Mouse (Mus musculus): ENCODE results near the gene Ypel2. TPM values are rescaled to one million over a fixed set of nuclear protein-coding genes. Genes with fewer than 3 reads are reported as not detected.

Ypel2 gene
- total RNA-seq, 2 experiments from 2014 or later, result 12.5 to 13.0 TPM

- DNase-seq (ENCODE audit: low spot score in 2 of 2), result no peak
These were observed 31.1 kb downstream of the Ypel2 start for GRCm38 (mm10) chr11:86962362-86962761.

DNA sequence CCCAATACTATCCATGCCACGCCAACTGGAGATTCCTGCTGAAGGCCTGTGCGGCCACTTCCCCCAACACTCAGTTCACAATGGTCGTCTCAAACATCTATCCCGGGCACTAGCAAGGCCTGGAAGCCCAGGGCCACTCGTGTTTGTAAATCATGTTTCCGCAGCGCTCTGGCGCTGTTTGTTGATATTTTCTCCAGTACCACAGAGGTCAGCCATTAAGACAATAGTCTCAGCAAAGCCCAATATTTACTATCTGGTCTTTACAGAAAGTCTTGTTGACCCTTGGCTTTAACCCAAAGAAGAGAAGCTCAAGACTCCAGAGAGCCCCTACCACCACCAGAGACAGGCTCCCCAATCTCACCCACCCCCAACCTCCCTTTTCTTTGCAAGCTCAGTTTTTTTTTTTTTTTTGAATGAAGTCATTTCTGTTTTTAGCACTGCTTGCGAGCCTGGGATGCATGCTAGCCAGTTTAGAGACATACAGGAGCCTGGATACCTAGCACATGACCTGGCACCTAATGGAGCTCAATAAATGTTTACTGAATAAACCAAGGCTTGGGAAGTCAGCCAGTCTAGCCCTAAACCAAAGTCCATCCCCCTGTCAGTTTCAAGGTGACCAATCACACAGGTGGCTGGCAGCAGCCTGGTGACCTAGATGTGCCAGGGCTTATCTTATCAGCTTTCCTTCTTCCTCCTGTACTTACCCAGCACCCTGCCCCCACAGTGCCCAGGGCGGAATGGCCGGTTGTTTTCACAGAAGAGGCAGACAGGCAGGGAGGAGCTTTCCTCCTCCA, 31.8 kb downstream of the Ypel2 start:
- no peak for DNase-seq (ENCODE audit: low spot score in 2 of 2)

DNA sequence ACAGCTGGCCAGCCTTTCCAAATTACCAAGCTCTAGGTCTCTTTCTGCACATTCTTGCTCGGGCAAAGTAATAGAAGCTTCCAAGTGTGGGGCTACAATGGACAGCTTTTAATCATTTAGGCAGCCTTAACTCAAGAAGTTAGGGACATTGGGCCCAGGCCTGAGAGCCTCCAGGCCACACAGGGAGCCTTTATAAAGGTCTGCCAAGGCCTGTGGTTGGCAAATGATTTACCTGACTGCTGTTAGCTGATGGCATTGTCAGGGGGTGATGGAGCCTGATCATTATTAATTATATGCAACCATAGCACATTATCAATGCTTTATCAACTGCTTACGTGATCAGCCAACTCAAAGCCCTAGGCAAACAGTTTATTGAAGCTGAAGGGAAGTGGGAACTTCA, 33.2 kb downstream of the Ypel2 start:
- no peak for DNase-seq (ENCODE audit: low spot score in 2 of 2)

DNA sequence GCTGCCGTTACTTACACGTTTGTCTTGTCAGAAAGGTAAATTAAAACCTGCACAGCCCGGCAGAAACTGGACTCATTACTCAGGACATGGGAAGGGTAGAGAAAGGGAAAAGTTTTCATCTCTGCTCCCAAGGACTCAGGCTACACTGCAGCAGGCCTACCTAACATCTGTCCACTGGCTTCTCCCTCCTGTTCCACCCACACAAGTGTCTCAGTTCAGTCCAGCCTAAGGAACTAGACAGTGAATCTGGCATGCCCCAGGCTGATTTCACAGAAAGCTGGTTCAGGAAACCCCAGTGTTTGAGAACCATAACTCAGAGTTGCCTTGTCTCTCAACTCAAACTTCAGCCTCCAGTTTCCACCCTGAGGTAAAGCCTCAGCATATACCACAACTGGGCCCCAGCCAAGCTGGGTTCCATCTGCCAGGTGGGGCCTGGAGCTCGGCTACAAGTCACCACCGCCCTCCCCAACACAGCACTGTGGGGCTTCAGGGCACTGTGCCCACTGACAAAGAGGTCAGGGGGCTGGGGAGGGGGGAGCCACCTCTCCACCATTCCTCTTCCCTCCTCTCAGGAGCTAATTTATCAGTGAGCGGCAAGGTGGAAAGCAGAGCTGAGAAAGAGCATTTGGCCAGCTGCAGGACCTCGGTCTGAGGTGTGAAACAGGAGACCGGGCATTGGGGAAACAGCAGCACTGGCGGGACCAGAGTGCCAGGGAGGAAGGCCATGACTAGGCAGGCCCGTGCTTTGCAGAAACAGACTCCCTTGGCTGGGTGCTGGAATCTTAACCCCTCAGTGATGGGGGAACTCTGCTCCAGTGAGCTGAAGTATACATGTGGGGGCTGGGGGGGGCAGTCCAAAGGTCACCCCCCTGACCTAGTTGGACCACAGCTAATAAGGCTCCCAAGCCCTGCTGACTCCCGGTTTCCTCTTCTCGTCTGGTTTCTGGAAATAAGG, 34.5 kb downstream of the Ypel2 start:
- DNase-seq (ENCODE audit: low spot score in 2 of 2), result no peak

- DNase-seq (ENCODE audit: low spot score in 2 of 2), result no peak
These were observed 35.3 kb downstream of the Ypel2 start for GRCm38 (mm10) chr11:86958182-86958581.

DNA sequence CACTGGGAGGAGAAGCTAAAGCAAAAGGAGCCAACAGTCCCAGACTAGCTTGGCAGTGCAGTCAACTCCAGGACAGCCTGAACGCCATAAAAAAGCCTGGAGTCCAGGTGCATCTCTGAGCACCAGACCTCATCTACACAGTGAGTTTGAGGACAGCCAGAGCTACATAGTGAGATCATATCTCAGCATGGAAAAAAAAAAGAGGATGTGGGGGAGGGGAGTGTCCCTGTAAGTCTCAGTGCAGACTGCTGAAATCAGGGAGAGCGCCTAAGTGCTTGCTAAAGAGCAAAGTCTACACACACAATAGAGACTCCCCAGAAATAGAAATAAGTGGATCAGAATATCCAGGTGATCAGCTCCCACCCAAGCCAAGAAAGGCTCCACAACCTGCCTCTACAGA, 37.1 kb downstream of the Ypel2 start:
- DNase-seq (ENCODE audit: low spot score in 2 of 2), result no peak

DNA sequence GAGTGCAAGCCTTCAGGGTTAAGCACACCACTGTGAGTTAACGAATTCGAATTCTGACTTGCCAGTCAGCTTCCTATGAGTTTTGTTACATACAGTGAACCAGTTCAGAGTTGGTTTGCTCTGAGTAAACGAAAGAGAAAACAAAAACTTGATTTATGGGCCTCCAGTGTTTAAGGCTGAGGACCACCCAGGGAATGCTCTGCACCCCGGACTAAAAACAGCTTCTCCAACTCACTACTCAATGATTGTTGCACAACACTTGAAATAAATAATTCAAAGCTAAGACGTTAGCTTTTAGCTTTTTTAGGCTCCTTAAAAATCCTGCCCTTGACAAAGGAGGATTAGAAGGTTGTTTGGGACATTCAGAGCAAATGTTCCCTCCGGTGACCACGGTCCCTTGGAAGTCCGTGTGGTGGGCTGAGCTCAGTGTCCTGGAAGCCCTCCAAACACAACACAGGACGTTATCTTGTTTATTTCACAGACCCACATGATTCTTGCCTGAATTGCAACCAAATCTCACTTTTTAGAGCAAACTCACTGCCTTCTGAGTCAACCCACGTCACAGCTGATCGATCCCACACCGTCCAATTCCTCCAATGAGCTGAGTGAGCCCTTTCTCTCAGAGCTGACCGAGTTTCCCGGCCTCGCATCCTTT, 38.8 kb downstream of the Ypel2 start:
- DNase-seq (ENCODE audit: low spot score in 2 of 2), result no peak

- DNase-seq (ENCODE audit: low spot score in 2 of 2), result no peak
These were observed 40.4 kb downstream of the Ypel2 start for GRCm38 (mm10) chr11:86953096-86953495.

DNA sequence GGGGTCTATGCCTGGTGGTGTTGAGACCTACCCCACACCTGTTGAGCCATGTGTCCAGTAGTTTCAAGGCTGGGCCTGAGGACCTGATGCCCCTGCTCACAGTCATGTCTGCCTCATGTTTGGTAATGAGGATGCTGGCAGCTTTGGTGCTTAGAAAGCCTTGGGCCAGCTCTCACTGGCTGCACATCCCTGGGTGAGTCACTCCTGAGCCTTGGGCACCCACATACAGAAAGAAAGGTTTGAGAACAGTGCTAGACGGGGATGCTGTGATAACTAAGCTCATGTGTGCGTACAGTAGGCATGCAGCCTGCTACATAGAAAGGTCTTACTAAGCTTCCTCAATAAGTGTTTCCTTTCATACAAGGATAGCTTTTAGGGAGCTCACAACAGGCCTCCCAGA, 40.8 kb downstream of the Ypel2 start:
- DNase-seq (ENCODE audit: low spot score in 2 of 2), result no peak

GRCm38 (mm10) chr11:86951672-86952071, 41.8 kb downstream of the Ypel2 start:
- DNase-seq (ENCODE audit: low spot score in 2 of 2), result no peak

GRCm38 (mm10) chr11:86950491-86950890, 43.0 kb downstream of the Ypel2 start:
- DNase-seq (ENCODE audit: low spot score in 2 of 2), result peak in 1 of 2 experiments; percentile 36

DNA sequence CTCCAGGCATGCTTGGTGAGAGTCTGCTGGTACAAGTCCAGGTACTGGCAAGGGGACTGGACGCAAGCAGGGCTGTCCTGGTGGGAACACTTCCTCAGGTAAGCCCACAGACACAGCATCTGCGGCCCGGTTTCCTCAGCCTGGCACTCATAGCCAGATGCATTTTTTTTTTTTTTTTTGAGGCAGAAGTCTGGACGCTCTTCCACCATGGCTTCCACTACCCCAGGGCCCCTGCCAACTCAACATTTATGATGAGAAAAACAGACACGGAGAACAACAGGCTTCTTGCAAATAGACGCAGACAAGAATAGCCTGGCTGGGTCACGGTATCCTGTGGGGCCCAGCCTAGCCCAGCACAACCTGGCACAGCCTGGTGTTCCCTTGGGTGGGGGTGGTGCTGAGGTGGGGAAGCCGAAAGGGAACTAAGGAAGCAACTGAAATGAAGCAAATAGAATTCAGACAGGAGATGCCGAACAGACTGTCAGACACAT, 43.5 kb downstream of the Ypel2 start:
- DNase-seq (ENCODE audit: low spot score in 2 of 2), result peak in 1 of 2 experiments; percentile 42

DNA sequence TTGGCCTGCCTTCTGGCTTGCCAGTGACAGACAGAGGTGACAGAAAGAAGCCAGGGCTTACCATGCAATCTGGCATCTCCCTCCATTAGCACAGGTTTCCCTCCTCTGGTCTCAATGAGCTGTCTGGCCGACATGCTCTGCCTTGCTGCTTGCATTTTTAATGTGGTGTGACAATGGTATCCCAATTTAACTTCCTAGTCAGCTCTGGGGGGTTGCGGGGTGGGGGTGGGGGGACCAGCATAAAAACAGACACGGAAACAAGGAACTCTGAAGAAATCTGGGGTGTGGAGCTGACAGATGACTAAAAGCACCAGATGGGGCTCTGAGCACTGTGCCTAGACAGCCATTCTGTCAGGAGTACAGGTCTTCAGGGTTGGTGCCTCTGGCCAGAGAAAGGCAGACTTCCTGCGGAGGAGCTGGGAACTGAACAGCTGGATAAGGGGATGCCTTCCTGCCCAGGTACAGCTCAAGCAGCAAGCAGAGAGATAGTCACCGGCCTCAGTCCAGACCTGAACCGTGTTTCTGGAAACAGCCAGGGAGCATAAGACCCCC, 46.8 kb downstream of the Ypel2 start:
- DNase-seq (ENCODE audit: low spot score in 2 of 2), result no peak

- no peak for DNase-seq (ENCODE audit: low spot score in 2 of 2)
These were observed 47.6 kb downstream of the Ypel2 start for GRCm38 (mm10) chr11:86945933-86946332.

- DNase-seq (ENCODE audit: low spot score in 2 of 2), result no peak
These were observed 48.4 kb downstream of the Ypel2 start for GRCm38 (mm10) chr11:86945058-86945457.

- no peak for DNase-seq (ENCODE audit: low spot score in 2 of 2)
These were observed 49.0 kb downstream of the Ypel2 start for GRCm38 (mm10) chr11:86944539-86944938.

DNA sequence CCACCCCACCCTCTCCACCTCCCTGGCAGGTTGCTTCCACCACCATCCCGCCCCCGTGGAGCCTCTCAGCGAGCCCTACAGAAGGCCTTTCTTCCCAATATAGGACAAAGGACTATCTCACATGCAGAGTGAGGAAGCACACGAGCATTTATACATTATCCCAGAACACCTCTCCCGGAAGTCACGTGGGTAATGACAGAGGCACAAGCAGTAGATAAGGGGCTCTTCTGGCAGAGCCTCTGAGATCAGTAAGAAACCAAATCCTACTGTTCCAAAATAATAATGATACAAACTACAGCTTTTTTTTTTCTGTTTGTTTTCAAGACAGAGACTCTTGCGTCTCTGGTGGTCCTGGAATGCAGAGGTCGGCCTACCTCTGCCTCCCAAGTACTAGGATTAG, 51.6 kb downstream of the Ypel2 start:
- DNase-seq (ENCODE audit: low spot score in 2 of 2), result no peak

DNA sequence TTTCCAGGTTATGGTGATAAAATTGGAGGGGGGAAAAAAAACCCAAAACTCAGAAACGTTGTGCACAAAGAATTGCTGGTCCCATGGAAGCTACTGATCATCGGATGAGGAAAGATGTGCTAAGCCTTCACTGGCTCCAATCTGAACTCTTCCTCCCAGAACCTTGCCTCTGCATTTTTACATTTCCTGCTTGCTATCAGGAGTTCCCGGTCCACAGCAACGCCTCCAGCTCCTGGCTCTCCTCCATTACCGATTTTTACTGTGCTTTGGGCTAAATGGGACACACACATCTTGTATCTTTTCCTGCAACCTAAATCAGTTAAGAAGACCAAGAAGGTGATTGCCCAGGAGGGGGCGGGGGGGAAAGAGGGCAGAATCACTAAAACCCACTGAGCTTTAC, 54.0 kb downstream of the Ypel2 start:
- DNase-seq (ENCODE audit: low spot score in 2 of 2), result no peak

DNA sequence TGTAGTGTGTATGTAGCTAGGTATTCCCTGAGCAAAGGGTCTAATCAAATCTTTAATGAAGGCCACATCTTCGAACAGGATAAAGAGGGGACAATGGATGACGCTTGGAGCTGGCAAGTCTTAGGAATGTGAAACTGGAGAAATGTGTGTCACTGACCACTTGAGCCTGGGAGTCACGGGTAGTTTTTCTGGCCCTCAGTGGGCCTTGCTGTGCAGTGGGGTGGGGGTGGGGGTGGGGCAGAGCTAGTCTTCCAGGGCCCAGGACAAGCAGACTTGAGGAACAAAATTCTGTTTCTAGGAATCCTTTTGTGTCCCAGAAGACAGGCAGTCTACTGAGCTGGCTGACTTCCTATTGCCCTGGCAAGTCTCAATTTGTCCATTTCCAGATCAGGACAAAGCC, 55.0 kb downstream of the Ypel2 start:
- DNase-seq (ENCODE audit: low spot score in 2 of 2), result no peak

- no peak for DNase-seq (ENCODE audit: low spot score in 2 of 2)
These were observed 55.4 kb downstream of the Ypel2 start for GRCm38 (mm10) chr11:86938108-86938507.

DNA sequence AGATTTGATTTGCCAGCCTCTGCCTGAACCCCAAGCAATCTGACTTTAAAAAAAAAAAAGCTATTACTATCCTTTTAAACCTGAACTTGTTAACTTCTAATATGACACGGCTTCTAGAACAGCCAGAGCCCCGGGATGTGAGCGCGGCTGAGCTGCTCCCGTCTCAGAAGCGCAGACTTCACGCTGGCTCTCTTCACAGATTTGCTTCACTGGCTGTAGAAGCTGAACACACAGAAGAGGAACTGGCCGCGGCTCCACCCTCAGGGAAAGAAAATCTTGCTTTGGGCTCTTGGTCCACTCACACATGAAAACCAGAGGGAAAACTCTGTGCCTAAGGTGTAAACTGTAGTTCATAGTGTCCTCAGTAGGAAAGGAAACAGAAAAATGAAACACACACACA, 56.6 kb downstream of the Ypel2 start:
- no peak for DNase-seq (ENCODE audit: low spot score in 2 of 2)

Measured in gastrocnemius, postnatal 4 days (tissue).